12 mouse cellular contexts compared by ENCODE assay signal in genomic region chr1:86632732-86633380, GRCm38 (mm10). TPM values are rescaled to one million over a fixed set of nuclear protein-coding genes. Genes with fewer than 3 reads are reported as not detected.
DNase-seq lines count a peak whose midpoint lies in the region; ATAC-seq lines count a peak whose summit lies in the region.
"Had no signal": no experiment of that assay in that cellular context is flagged by ENCODE, and none has a peak within 500 bp of the region (broad histone marks: within the 10 kb centered on the region; RNA-seq: fewer than 3 reads in every experiment).

No protein-coding gene starts in this region.

- H3K9ac ChIP-seq in limb, embryonic 15.5 days: no peak overlapping the region
- H3K9ac ChIP-seq: embryonic facial prominence, embryonic 13.5 days; lung, embryonic 14.5 days had no signal

- no peaks in the 10 kb centered on the region for H3K27me3 ChIP-seq in limb, embryonic 15.5 days
- H3K27me3 ChIP-seq: embryonic facial prominence, embryonic 13.5 days had no signal

- no peak overlapping the region for H3K4me3 ChIP-seq in limb, embryonic 15.5 days
- H3K4me3 ChIP-seq: embryonic facial prominence, embryonic 13.5 days had no signal

- H3K36me3 ChIP-seq in limb, embryonic 15.5 days: no peaks in the 10 kb centered on the region
- H3K36me3 ChIP-seq: embryonic facial prominence, embryonic 13.5 days had no signal

- no peak overlapping the region for H3K4me2 ChIP-seq in limb, embryonic 15.5 days
- H3K4me2 ChIP-seq: embryonic facial prominence, embryonic 13.5 days; lung, embryonic 14.5 days had no signal

- peak; percentile 56 for ATAC-seq in common myeloid progenitor, adult 5-6 weeks (replicated peaks; ENCODE audit: low read depth, poor library complexity, severe bottlenecking)
- ATAC-seq in limb, embryonic 15.5 days (ENCODE audit: insufficient number of reproducible peaks, low FRiP score, low TSS enrichment, low read depth): no peak
- ATAC-seq: hindbrain, postnatal 0 days had no signal

- WGBS in limb, embryonic 15.5 days: 19% methylated on average over 6 of the region's 6 CpGs

- peaks cover 18% of the 10 kb centered on the region; the same call in 1 of the 2 replicates for H3K4me1 ChIP-seq in limb, embryonic 15.5 days

- peak; percentile 32 for DNase-seq in gastrocnemius, postnatal 14 days
- no peak for DNase-seq in gastrocnemius, adult 8-10 months (ENCODE audit: low spot score in 2 of 2)
- DNase-seq in 3T3-L1 (ENCODE audit: low read depth, low spot score): peak; percentile 78
- no peak for DNase-seq in right cerebral cortex, postnatal 10 days (ENCODE audit: low spot score in 2 of 2)
- no peak for DNase-seq in layer of hippocampus, adult 11-12 months (ENCODE audit: low spot score)
- DNase-seq in heart, adult 8-10 months (ENCODE audit: low spot score): no peak
- DNase-seq: lung, embryonic 14.5 days; midbrain, embryonic 14.5 days had no signal

- peak overlapping the region; percentile 59; the same call in 1 of the 2 replicates for H3K27ac ChIP-seq in limb, embryonic 15.5 days
- H3K27ac ChIP-seq: embryonic facial prominence, embryonic 13.5 days; hindbrain, postnatal 0 days had no signal

- no peaks in the 10 kb centered on the region for H3K9me3 ChIP-seq in limb, embryonic 15.5 days
- H3K9me3 ChIP-seq: embryonic facial prominence, embryonic 13.5 days had no signal

- intact Hi-C loops in gastrocnemius, postnatal 14 days (cut with DNase I; ENCODE audit: low total_unique reads): no loop called here

RNA-seq across cellular contexts. Expression of gene Nppc, which starts 37.5 kb away (rescaled TPM):
- 1 to 10 TPM in 1 of 2 experiments, under 1 TPM in 1; 0.51 to 2.3 TPM for total RNA-seq in gastrocnemius, postnatal 14 days (2021)
- under 1 TPM; 0.38 to 0.92 (median 0.48) TPM for total RNA-seq in gastrocnemius, adult 8-10 months (2022)
- total RNA-seq in common myeloid progenitor, adult 5-6 weeks (2017): not detected in 2 replicates
- 8.6 and 9.5 TPM in 2 replicates for polyA plus RNA-seq in limb, embryonic 15.5 days (2015; fragmentation: Nextera tagmentation; extraction: Ambion mirVana)
- under 1 TPM in 3 of 4 experiments, not detected in 1; 0.31 to 0.44 (median 0.44) TPM for total RNA-seq in heart, adult 8-10 months (2022)

RNA-seq across cellular contexts. Expression of gene Cops7b, which starts 50.2 kb away (rescaled TPM):
- total RNA-seq in gastrocnemius, postnatal 14 days (2021): 1 to 10 TPM; 8.2 to 9.6 TPM
- total RNA-seq in gastrocnemius, adult 8-10 months (2022): 10 to 100 TPM in 3 of 4 experiments, 1 to 10 TPM in 1; 9.6 to 10.5 (median 10.3) TPM
- 23.3 and 25.8 TPM in 2 replicates for total RNA-seq in common myeloid progenitor, adult 5-6 weeks (2017)
- polyA plus RNA-seq in limb, embryonic 15.5 days (2015; fragmentation: Nextera tagmentation; extraction: Ambion mirVana): 36.0 and 36.6 TPM in 2 replicates
- total RNA-seq in heart, adult 8-10 months (2022): 10 to 100 TPM in 3 of 4 experiments, 1 to 10 TPM in 1; 9.4 to 11.0 (median 10.6) TPM

RNA-seq across cellular contexts. Expression of gene Pde6d, which starts 50.4 kb away (rescaled TPM):
- 10 to 100 TPM; 25.0 to 30.2 TPM for total RNA-seq in gastrocnemius, postnatal 14 days (2021)
- 10 to 100 TPM; 24.5 to 33.4 (median 26.8) TPM for total RNA-seq in gastrocnemius, adult 8-10 months (2022)
- total RNA-seq in common myeloid progenitor, adult 5-6 weeks (2017): 7.5 and 8.5 TPM in 2 replicates
- polyA plus RNA-seq in limb, embryonic 15.5 days (2015; fragmentation: Nextera tagmentation; extraction: Ambion mirVana): 65.5 and 66.5 TPM in 2 replicates
- 10 to 100 TPM; 38.9 to 47.2 (median 44.3) TPM for total RNA-seq in heart, adult 8-10 months (2022)

Comparison
In these comparisons a context has a peak if more than half of its experiments do, and no peak if none do; other contexts are left out.
1. DNase-seq: peak in gastrocnemius, postnatal 14 days (single experiment) and 3T3-L1 (single experiment); none in gastrocnemius, adult 8-10 months (0 of 2), right cerebral cortex, postnatal 10 days (0 of 2), layer of hippocampus, adult 11-12 months (single experiment) and heart, adult 8-10 months (single experiment).